Mouse (Mus musculus): ENCODE data around the gene Atoh8. TPM values are rescaled to one million over a fixed set of nuclear protein-coding genes. Genes with fewer than 3 reads are reported as not detected.

The Atoh8 gene
- polyA plus RNA-seq, 3 experiments from 2014 or later, result not detected

GRCm38 (mm10) chr6:72253911-72254587 lies 18.7 kb upstream of the Atoh8 start:
- ATAC-seq, result no peak

- ATAC-seq, result no peak
These were observed 17.8 kb upstream of the Atoh8 start for GRCm38 (mm10) chr6:72253168-72253567.

- no peak for ATAC-seq
These were observed 17.1 kb upstream of the Atoh8 start for GRCm38 (mm10) chr6:72252433-72252832.

GRCm38 (mm10) chr6:72249981-72250380 lies 14.6 kb upstream of the Atoh8 start:
- ATAC-seq, result no peak

- ATAC-seq, result no peak
These were observed 13.0 kb upstream of the Atoh8 start for GRCm38 (mm10) chr6:72248150-72248914.

- no peak for ATAC-seq
These were observed 10.9 kb upstream of the Atoh8 start for GRCm38 (mm10) chr6:72246303-72246702.

GRCm38 (mm10) chr6:72244569-72245285 lies 9.3 kb upstream of the Atoh8 start:
- no peak for ATAC-seq

GRCm38 (mm10) chr6:72244144-72244549 lies 8.8 kb upstream of the Atoh8 start:
- ATAC-seq, result no peak

- ATAC-seq, result no peak
These were observed 7.3 kb upstream of the Atoh8 start for GRCm38 (mm10) chr6:72242532-72243320.

GRCm38 (mm10) chr6:72241843-72242154 lies 6.4 kb upstream of the Atoh8 start:
- no peak for ATAC-seq

- ATAC-seq, result no peak
These were observed 5.9 kb upstream of the Atoh8 start for GRCm38 (mm10) chr6:72241133-72241842.

GRCm38 (mm10) chr6:72240042-72240441 lies 4.7 kb upstream of the Atoh8 start:
- no peak for ATAC-seq

- peak; percentile 21 for ATAC-seq
These were observed 1.7 kb upstream of the Atoh8 start for GRCm38 (mm10) chr6:72237035-72237434.

GRCm38 (mm10) chr6:72235807-72236407 lies 530 bp upstream of the Atoh8 start:
- ATAC-seq, result no peak

- ATAC-seq, result no peak
These were observed 842 bp downstream of the Atoh8 start for GRCm38 (mm10) chr6:72234372-72235097.

- no peak for ATAC-seq
These were observed 1.4 kb downstream of the Atoh8 start for GRCm38 (mm10) chr6:72233950-72234349.

- no peak for ATAC-seq
These were observed 2.5 kb downstream of the Atoh8 start for GRCm38 (mm10) chr6:72232870-72233269.

- no peak for ATAC-seq
These were observed 3.0 kb downstream of the Atoh8 start for GRCm38 (mm10) chr6:72232411-72232810.

- no peak for ATAC-seq
These were observed 4.5 kb downstream of the Atoh8 start for GRCm38 (mm10) chr6:72230875-72231274.

GRCm38 (mm10) chr6:72227665-72228265 lies 7.6 kb downstream of the Atoh8 start:
- no peak for ATAC-seq

- ATAC-seq, result no peak
These were observed 8.4 kb downstream of the Atoh8 start for GRCm38 (mm10) chr6:72227011-72227410.

All from inflammation-experienced regulatory T-cells, adult 6 months (primary cell).